Mouse (Mus musculus): ENCODE data around the gene Fgfr2. TPM values are rescaled to one million over a fixed set of nuclear protein-coding genes. Genes with fewer than 3 reads are reported as not detected.

Fgfr2 gene
- total and polyA plus RNA-seq, 2 experiments from 2014 or later: 12.1 to 32.6 TPM

DNA sequence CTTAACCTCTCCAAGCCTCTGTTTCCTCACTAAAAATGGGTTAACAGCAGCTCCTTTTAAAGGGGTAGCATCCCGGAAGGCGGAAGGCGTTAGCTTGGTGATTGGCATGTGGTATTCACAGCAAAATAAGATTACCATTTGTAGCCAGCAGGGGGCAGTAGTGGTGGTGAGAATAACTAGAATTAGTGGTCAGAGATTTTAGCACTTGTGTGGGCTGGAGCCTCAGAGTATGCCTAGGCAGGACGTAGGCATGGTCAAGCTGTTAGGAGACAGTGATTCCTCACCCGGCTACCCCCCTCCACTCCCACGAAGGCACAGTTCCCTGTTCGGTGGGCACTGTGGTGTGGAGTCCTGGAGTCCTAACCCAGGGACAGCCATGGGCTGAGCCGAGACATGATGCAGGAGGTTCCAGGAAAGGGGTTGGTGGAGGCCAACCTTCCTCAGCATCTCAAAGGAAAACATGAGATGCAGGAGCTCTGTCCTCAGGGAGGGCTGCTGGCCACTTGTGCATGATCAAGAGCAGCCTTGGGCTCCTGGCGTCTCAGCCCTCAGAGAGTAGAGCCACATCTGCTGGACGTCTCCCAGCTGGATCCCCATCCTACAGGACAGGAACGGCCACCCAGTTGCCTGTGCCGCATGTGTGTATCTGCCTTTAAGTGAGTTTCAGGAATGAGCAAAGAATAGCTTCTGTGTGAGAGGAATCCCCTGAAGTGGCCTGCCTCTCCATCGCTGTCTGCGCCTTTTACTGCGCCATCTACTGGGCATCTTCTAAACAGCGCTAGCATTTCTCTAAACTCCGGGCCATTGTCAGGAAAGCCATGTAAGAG, 2360.9 kb downstream of the Fgfr2 start:
- H3K27ac ChIP-seq (ENCODE audit: low read depth, low read length): peak overlapping the region; percentile 51
- H3K9me3 ChIP-seq (ENCODE audit: low read length): no peaks in the 10 kb centered on the region
- H3K27me3 ChIP-seq (ENCODE audit: insufficient read depth, low read length): no peaks in the 10 kb centered on the region
- peaks cover 40% of the 10 kb centered on the region for H3K36me3 ChIP-seq (ENCODE audit: insufficient read depth, low read length)
- TF ChIP-seq CTCF (IDR thresholded peaks at IDR 0.05): peak; percentile 93
- no peak overlapping the region for H3K4me2 ChIP-seq (ENCODE audit: low read depth, low read length, poor library complexity, severe bottlenecking)
- no peak overlapping the region for H3K4me3 ChIP-seq (ENCODE audit: low read depth, low read length)
- H3K9ac ChIP-seq (replicated peaks; ENCODE audit: low read length, poor library complexity, severe bottlenecking): no peak overlapping the region
- ATAC-seq (ENCODE audit: low FRiP score): peak; percentile 62
- WGBS: 28% methylated on average over 17 of the region's 17 CpGs
- H3K4me1 ChIP-seq (ENCODE audit: insufficient read depth, low read length): no peaks in the 10 kb centered on the region
- peak; percentile 90 for DNase-seq (ENCODE audit: low spot score)

DNA sequence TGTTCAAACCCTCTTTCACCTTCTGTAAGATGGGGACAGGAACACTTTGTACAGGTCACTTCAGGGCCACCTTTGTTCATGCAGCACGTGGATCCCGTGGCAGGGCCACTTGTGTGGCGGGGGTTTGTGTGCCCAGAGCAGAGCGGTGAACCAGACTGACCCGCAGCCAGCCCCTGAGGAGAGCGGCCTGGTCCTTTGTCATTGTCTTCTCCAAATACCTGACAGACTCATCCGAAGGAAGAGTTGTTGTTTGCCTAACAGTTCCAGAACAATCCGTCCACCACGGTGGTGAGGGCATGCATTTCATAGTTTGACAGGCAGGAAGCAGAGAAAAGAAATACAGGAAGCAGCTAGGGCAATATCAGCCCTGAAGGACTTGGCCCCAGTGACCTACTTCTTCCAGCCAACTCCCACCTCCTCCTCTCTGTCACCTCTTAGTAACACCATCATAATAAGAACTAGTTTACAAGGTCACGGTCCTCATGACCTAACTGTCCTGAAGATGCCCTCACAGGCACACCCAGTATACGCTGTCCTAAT, 2365.8 kb downstream of the Fgfr2 start:
- no peak for ATAC-seq (ENCODE audit: low FRiP score)

DNA sequence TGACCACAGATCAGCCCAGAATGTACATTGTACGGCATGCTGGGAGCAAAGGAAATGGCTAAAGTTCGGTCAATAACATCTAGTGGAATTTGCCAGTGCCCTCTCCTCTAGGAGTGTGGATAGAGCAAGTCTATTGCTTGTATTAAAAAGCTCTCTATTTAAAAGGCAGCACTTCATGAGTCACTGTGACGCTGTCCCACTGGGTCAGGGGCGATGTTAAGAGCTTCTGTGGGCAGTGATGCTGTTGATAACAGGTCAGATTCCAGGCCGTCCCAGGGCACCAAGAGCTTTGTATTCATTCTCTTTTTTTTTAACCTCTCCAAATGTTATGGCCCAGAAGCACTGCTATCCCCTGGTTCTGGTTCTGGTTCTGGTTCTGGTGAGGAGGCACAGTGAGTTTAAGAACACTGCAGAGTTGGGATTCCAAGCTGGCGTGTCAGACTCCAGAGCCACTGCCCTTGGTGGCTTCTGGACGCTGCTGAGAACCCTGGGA, 2366.8 kb downstream of the Fgfr2 start:
- no peaks in the 10 kb centered on the region for H3K27me3 ChIP-seq (ENCODE audit: insufficient read depth, low read length)
- TF ChIP-seq CTCF (IDR thresholded peaks at IDR 0.05): no peak
- H3K36me3 ChIP-seq (ENCODE audit: insufficient read depth, low read length): peaks cover 55% of the 10 kb centered on the region
- no peaks in the 10 kb centered on the region for H3K9me3 ChIP-seq (ENCODE audit: low read length)
- DNase-seq (ENCODE audit: low spot score): no peak
- 86% methylated on average over 7 of the region's 7 CpGs for WGBS
- ATAC-seq (ENCODE audit: low FRiP score): no peak
- no peak overlapping the region for H3K4me3 ChIP-seq (ENCODE audit: low read depth, low read length)
- no peaks in the 10 kb centered on the region for H3K4me1 ChIP-seq (ENCODE audit: insufficient read depth, low read length)
- peak overlapping the region; percentile 2; the same call in 1 of the 2 replicates for H3K27ac ChIP-seq (ENCODE audit: low read depth, low read length)
- H3K9ac ChIP-seq (replicated peaks; ENCODE audit: low read length, poor library complexity, severe bottlenecking): no peak overlapping the region
- H3K4me2 ChIP-seq (ENCODE audit: low read depth, low read length, poor library complexity, severe bottlenecking): no peak overlapping the region

More for the DNA sequence above, 2365.8 kb downstream of the Fgfr2 start:
- no peak for TF ChIP-seq CTCF (IDR thresholded peaks at IDR 0.05)
- Histone ChIP-seq H3K9me3 (ENCODE audit: low read length) (no peaks in the 10 kb centered on the region), H3K36me3 (ENCODE audit: insufficient read depth, low read length) (peaks cover 49% of the 10 kb centered on the region), H3K4me1 (ENCODE audit: insufficient read depth, low read length) (no peaks in the 10 kb centered on the region), H3K27me3 (ENCODE audit: insufficient read depth, low read length) (no peaks in the 10 kb centered on the region), H3K4me3 (ENCODE audit: low read depth, low read length) (no peak overlapping the region), H3K27ac (ENCODE audit: low read depth, low read length) (no peak overlapping the region), H3K4me2 (ENCODE audit: low read depth, low read length, poor library complexity, severe bottlenecking) (no peak overlapping the region), H3K9ac (replicated peaks; ENCODE audit: low read length, poor library complexity, severe bottlenecking) (no peak overlapping the region)
- DNase-seq (ENCODE audit: low spot score): no peak
- WGBS: 91% methylated on average over 11 of the region's 11 CpGs

DNA sequence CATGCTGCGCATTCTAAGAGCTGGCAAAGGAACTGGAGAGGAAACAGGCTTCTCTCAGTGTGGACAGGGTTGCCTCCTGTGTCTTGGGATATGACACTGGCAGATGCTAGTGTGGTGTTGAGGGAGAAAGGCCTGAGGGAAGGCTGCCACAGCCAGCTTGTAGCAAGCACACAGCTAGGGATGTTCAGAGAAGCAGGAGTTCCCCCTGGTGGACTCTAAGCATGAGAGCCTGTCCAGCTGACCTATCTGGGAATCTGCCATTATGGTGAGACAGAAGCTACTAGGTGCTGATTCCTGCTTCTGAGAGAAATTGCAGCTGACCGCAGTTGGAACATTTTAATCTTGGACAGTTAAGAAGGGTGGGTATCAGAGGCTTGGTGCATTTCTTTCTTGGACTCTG, 2368.4 kb downstream of the Fgfr2 start:
- Histone ChIP-seq H3K27ac (ENCODE audit: low read depth, low read length) (no peak overlapping the region), H3K4me1 (ENCODE audit: insufficient read depth, low read length) (peaks cover 7% of the 10 kb centered on the region; the same call in 1 of the 2 replicates), H3K9ac (replicated peaks; ENCODE audit: low read length, poor library complexity, severe bottlenecking) (no peak overlapping the region), H3K36me3 (ENCODE audit: insufficient read depth, low read length) (peaks cover 44% of the 10 kb centered on the region), H3K4me2 (ENCODE audit: low read depth, low read length, poor library complexity, severe bottlenecking) (no peak overlapping the region), H3K9me3 (ENCODE audit: low read length) (no peaks in the 10 kb centered on the region), H3K27me3 (ENCODE audit: insufficient read depth, low read length) (no peaks in the 10 kb centered on the region), H3K4me3 (ENCODE audit: low read depth, low read length) (no peak overlapping the region)
- peak; percentile 68 for TF ChIP-seq CTCF (IDR thresholded peaks at IDR 0.05)
- WGBS: 98% methylated on average over 2 of the region's 2 CpGs
- no peak for ATAC-seq (ENCODE audit: low FRiP score)
- DNase-seq (ENCODE audit: low spot score): peak; percentile 80

DNA sequence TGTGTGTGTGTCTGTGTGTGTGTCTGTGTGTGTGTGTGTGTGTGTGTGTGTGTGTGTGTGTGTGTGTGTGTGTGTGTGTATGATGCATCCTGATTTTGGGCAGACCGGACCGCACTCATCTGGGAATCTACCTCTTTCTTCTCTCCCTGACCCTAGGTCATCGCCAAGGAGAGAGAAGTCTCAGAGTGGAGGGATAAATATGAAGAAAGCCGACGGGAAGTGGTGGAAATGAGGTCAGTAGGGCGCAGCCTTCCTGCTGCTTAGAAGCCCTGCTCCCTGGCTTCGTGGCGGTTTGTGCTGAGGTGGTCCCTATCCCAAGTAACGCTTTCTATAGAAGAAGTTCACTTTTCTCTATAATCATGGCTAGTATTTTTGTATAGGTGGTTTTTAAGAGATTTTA, 2371.5 kb downstream of the Fgfr2 start:
- H3K36me3 ChIP-seq (ENCODE audit: insufficient read depth, low read length): peaks cover 38% of the 10 kb centered on the region
- DNase-seq (ENCODE audit: low spot score) (no peak), ATAC-seq (ENCODE audit: low FRiP score) (no peak)
- H3K4me1 ChIP-seq (ENCODE audit: insufficient read depth, low read length): peaks cover 8% of the 10 kb centered on the region; the same call in 1 of the 2 replicates
- no peak overlapping the region for H3K27ac ChIP-seq (ENCODE audit: low read depth, low read length)
- no peak overlapping the region for H3K9ac ChIP-seq (replicated peaks; ENCODE audit: low read length, poor library complexity, severe bottlenecking)
- H3K4me3 ChIP-seq (ENCODE audit: low read depth, low read length): no peak overlapping the region
- no peaks in the 10 kb centered on the region for H3K27me3 ChIP-seq (ENCODE audit: insufficient read depth, low read length)
- TF ChIP-seq CTCF (IDR thresholded peaks at IDR 0.05): no peak
- H3K9me3 ChIP-seq (ENCODE audit: low read length): no peaks in the 10 kb centered on the region
- H3K4me2 ChIP-seq (ENCODE audit: low read depth, low read length, poor library complexity, severe bottlenecking): no peak overlapping the region
- 55% methylated on average over 9 of the region's 9 CpGs for WGBS

Measured in midbrain, postnatal 0 days (tissue).